Mouse (Mus musculus): ENCODE measurements around the gene Mpeg1. TPM values are rescaled to one million over a fixed set of nuclear protein-coding genes. Genes with fewer than 3 reads are reported as not detected.

Gene Mpeg1
- polyA plus RNA-seq, 1 experiment from 2014 or later: 0.50 TPM

DNA sequence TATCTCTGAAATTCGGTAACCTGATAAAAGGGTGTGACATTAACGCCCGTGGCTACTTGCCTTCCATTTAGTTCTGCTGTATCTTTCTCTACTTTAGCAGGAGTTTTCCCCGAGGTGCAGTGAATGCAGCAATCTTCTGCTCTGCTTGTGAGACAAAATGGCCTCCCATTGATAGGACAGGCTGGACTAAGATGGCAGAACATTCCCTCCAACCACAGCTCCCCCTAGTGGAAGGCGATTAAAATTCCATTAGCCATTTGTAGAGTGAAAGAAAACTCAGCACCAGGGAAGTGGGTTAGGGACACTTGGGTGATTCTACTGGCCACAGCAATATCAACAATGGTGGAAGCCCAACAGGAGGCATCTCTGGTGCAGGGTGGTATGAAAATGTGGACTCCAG is 6.9 kb downstream of the Mpeg1 start:
- no peak overlapping the region for H3K4me2 ChIP-seq (replicated peaks)
- no peak overlapping the region for H3K9ac ChIP-seq
- H3K9me3 ChIP-seq: no peaks in the 10 kb centered on the region
- no peak overlapping the region for H3K27ac ChIP-seq
- ATAC-seq (ENCODE audit: low FRiP score, low read depth): no peak
- H3K4me1 ChIP-seq: peaks cover 8% of the 10 kb centered on the region
- H3K27me3 ChIP-seq: no peaks in the 10 kb centered on the region
- WGBS: 89% methylated on average over 5 of the region's 5 CpGs
- H3K4me3 ChIP-seq: no peak overlapping the region
- no peaks in the 10 kb centered on the region for H3K36me3 ChIP-seq

DNA sequence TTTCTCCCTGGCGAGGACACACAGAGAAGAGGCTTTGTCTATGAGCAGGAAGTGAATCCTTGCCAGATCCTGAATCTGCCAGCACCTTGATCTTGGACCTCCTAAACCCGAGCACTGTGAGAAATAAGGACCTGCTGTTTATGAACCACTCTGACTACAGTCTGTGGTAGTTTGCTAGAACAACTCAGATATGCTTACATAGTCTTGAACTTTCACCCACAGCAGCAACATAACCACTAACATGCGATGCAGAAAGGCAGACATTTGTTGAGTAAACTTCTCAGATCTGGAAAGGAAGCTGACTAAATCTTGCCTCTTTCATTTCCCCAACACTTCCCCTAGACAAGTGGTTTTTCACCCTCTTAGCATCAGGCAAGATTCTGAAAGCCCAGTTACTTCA is 11.3 kb downstream of the Mpeg1 start:
- Histone ChIP-seq H3K4me2 (replicated peaks) (no peak overlapping the region), H3K36me3 (no peaks in the 10 kb centered on the region), H3K27me3 (no peaks in the 10 kb centered on the region), H3K9me3 (no peaks in the 10 kb centered on the region), H3K4me1 (peaks cover 24% of the 10 kb centered on the region), H3K27ac (no peak overlapping the region), H3K9ac (no peak overlapping the region), H3K4me3 (no peak overlapping the region)
- ATAC-seq (ENCODE audit: low FRiP score, low read depth): no peak
- 69% methylated on average over 3 of the region's 3 CpGs for WGBS

DNA sequence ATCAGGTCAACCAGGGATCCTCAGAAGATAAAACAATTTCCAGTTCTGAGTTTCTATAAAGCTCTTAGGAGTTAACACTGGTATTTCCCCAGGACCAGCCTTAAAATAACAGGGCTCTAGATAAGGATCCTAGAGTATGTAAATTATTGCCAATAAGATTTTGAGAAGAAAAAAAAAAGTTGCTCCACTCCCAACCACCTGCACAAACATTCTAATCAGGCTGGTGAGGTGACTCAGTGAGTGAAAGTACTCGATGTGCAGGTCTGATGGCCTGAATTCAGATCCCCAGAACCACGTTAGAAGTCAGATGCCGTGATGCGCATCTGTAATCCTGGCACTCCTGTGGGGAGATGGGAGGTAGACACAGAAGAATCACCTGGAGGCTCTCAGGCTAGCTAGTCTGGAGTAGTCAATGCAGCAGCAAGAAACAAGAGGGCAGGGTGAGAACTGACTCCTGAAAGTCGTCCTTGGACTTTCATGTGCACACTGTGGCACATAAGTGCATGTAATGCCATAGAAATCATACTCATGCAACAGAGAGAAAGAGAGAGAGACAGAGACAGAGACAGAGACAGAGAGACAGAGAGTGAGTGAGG is 11.9 kb downstream of the Mpeg1 start:
- H3K4me1 ChIP-seq: peaks cover 24% of the 10 kb centered on the region
- no peaks in the 10 kb centered on the region for H3K27me3 ChIP-seq
- no peaks in the 10 kb centered on the region for H3K36me3 ChIP-seq
- WGBS: 80% methylated on average over 5 of the region's 5 CpGs
- H3K27ac ChIP-seq: no peak overlapping the region
- no peak for ATAC-seq (ENCODE audit: low FRiP score, low read depth)
- H3K4me2 ChIP-seq (replicated peaks): no peak overlapping the region
- no peaks in the 10 kb centered on the region for H3K9me3 ChIP-seq
- no peak overlapping the region for H3K9ac ChIP-seq
- H3K4me3 ChIP-seq: no peak overlapping the region

DNA sequence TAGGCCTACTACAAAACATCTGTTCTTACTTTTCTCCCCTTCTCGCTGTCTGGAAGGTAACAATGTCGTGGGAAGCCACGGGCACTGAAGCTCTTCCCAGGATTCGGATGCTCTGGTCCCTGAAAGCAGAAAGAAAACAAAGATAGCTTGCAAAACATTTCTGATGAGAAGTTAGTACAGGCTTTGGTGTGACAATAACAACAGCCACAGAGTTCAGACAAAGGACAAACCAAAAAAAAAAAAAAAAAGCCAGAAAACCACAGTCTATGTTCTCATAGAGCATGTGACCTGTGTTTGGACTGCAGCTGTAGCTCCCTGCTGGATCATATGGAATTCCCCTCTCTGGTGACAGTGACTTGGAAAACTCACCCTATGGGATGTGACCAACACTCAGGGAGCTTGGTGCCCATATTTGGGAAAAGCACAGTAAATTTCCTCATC is 12.6 kb downstream of the Mpeg1 start:
- 47% methylated on average over 4 of the region's 4 CpGs for WGBS
- Histone ChIP-seq H3K4me1 (peaks cover 24% of the 10 kb centered on the region), H3K9ac (no peak overlapping the region), H3K27me3 (no peaks in the 10 kb centered on the region), H3K36me3 (no peaks in the 10 kb centered on the region), H3K27ac (0 out of 2 replicates have a peak overlapping the region, but pooled peaks have one; percentile 22), H3K9me3 (no peaks in the 10 kb centered on the region), H3K4me2 (replicated peaks) (no peak overlapping the region), H3K4me3 (no peak overlapping the region)
- no peak for ATAC-seq (ENCODE audit: low FRiP score, low read depth)

DNA sequence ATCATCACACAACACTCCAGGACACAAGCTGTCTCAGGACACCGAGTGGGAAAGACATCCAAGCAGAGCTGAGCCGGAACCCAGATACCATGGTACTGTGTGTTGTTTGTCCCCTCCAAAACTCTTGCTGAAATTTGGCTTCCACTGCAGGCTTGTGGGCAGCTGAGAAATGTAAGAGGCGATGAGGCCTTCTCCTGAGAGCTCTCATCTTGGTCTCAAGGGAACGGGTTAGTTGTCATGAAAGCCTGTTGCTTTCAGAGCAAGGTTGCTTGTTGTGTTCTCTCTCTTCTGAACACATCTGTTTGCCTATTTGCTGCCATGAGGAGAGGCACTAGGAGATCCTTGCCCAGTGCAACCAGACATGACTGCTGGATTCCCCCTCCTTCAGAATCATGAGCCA is 13.4 kb downstream of the Mpeg1 start:
- no peaks in the 10 kb centered on the region for H3K9me3 ChIP-seq
- H3K9ac ChIP-seq: no peak overlapping the region
- H3K4me3 ChIP-seq: no peak overlapping the region
- no peaks in the 10 kb centered on the region for H3K27me3 ChIP-seq
- H3K4me2 ChIP-seq (replicated peaks): no peak overlapping the region
- no peaks in the 10 kb centered on the region for H3K36me3 ChIP-seq
- no peak overlapping the region for H3K27ac ChIP-seq
- peaks cover 24% of the 10 kb centered on the region for H3K4me1 ChIP-seq
- ATAC-seq (ENCODE audit: low FRiP score, low read depth): no peak
- 89% methylated on average over 4 of the region's 4 CpGs for WGBS

DNA sequence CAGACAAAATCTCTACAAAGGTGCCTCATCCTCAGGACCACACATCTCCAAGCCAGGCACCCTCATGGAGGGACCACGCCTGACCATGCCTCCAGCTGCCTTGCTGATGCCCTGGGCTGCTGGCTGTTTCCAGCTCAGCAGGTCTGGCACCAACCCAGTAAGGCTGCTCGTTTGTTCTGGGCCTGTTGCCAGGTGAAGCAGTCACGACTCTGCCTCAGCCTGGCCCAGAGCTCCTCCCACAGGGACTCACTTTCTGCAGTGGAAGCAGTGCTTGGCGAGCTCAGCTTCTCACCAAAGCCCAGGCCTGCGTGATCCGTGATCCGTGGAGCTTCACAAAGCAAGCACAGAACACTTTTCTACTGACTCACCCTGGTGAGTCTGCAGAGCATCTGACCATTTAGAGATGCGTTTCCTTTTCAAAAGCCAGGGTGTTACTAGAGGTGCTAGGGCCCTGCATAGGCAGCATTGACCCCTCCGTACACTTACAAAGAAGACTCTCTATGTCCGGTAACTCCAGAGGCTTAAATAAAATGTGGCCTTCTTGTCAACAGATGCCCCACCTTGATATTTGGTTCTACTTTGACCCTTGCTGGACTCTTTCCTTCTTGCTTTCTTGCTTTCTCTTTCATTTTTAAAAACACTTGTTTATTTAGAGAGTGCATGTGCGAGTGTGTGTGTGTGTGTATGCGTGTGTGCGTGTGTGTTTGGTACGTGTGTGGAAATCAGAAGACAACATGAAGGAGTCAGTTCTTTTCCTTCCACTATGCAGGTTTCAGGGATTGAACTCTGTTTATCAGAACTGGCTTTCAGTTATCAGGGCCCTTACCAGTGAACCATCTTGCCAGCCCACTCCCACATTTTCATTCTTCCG is 15.0 kb downstream of the Mpeg1 start:
- Histone ChIP-seq H3K4me2 (replicated peaks) (peak overlapping the region; percentile 23; the same call in 1 of the 2 replicates), H3K27ac (peak overlapping the region; percentile 61), H3K4me1 (peaks cover 24% of the 10 kb centered on the region)

DNA sequence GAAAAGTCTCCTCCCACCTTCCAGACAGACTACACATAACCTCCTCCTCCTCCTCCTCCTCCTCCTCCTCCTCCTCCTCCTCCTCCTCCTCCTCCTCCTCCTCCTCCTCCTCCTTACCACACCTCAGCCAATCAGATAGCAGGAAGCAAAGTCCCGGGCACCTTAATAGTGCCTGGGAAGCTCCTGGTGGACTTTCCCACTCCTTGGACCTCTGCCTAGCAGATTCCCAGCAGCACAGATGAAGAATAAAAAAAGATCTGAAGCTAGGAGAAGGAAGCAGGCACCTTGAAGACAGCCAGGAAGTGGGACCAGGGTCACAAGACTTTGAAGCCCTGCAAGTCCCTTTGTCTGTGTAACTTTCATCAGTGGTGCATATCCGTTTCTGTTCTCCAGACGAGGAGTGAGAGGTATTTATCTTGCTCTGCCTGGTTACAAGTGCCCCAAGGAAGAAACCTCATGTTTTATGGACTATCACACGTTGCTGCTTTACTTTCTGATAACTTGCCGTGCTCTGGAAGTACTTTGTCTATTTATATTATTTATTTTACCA is 16.2 kb downstream of the Mpeg1 start:
- H3K27me3 ChIP-seq: no peaks in the 10 kb centered on the region
- peaks cover 13% of the 10 kb centered on the region for H3K36me3 ChIP-seq
- no peak overlapping the region for H3K4me3 ChIP-seq
- H3K4me1 ChIP-seq: peaks cover 24% of the 10 kb centered on the region
- H3K9ac ChIP-seq: no peak overlapping the region
- no peak overlapping the region for H3K4me2 ChIP-seq (replicated peaks)
- no peaks in the 10 kb centered on the region for H3K9me3 ChIP-seq
- 45% methylated on average over 4 of the region's 5 CpGs for WGBS
- H3K27ac ChIP-seq: no peak overlapping the region
- no peak for ATAC-seq (ENCODE audit: low FRiP score, low read depth)

More for the DNA sequence above, 15.0 kb downstream of the Mpeg1 start:
- 55% methylated on average over 15 of the region's 15 CpGs for WGBS
- Histone ChIP-seq H3K9me3 (no peaks in the 10 kb centered on the region), H3K36me3 (peaks cover 5% of the 10 kb centered on the region; the same call in 1 of the 2 replicates), H3K4me3 (no peak overlapping the region), H3K9ac (no peak overlapping the region), H3K27me3 (no peaks in the 10 kb centered on the region)
- ATAC-seq (ENCODE audit: low FRiP score, low read depth): peak; percentile 93

DNA sequence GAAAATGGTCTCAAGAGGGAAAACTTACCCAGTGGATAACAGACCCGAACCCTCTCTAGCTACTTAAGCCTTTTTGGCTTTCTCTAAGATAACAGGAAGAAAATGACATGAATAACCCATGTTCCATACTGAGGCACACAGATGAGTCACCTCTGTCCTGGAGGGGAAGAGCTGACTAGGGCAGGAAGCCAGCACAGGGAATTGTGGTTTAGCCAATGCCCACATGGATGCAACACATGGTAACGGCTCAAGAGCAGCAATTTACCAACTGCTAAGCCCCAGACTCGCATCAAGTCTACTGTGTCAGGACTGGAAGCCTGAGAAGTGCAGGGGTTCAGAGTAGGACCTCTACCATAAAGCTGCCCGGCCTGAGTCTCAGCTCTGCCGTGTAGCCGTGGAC is 17.8 kb downstream of the Mpeg1 start:
- 86% methylated on average over 6 of the region's 6 CpGs for WGBS
- Histone ChIP-seq H3K4me2 (replicated peaks) (no peak overlapping the region), H3K27ac (no peak overlapping the region), H3K36me3 (peaks cover 17% of the 10 kb centered on the region), H3K4me3 (no peak overlapping the region), H3K9ac (no peak overlapping the region), H3K9me3 (no peaks in the 10 kb centered on the region), H3K27me3 (no peaks in the 10 kb centered on the region), H3K4me1 (peaks cover 14% of the 10 kb centered on the region)
- no peak for ATAC-seq (ENCODE audit: low FRiP score, low read depth)

DNA sequence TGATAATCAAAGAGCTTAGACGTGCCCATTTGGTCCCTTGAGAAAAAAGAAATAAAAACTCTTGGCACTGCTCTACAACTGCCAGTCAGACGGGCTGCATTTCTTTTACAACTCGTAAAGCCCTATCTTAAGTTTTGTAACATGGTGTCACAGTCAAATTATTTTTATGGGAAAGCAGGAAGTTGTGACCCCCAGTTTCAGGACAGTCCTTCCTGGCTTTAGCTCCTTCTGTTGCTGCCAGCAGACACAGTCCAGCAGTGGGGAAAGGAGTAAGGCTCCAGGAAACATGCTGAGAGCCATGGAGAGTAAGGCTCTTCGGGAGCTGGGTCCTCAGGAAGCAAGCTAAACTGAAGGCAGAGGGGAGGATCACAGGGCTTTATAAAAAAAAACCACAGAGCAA is 23.2 kb downstream of the Mpeg1 start:
- Histone ChIP-seq H3K36me3 (peaks cover 17% of the 10 kb centered on the region), H3K27ac (no peak overlapping the region), H3K4me2 (replicated peaks) (no peak overlapping the region), H3K4me3 (no peak overlapping the region), H3K9ac (no peak overlapping the region), H3K9me3 (no peaks in the 10 kb centered on the region), H3K27me3 (no peaks in the 10 kb centered on the region), H3K4me1 (peaks cover 8% of the 10 kb centered on the region)
- ATAC-seq (ENCODE audit: low FRiP score, low read depth): no peak
- 38% methylated on average over 4 of the region's 4 CpGs for WGBS

DNA sequence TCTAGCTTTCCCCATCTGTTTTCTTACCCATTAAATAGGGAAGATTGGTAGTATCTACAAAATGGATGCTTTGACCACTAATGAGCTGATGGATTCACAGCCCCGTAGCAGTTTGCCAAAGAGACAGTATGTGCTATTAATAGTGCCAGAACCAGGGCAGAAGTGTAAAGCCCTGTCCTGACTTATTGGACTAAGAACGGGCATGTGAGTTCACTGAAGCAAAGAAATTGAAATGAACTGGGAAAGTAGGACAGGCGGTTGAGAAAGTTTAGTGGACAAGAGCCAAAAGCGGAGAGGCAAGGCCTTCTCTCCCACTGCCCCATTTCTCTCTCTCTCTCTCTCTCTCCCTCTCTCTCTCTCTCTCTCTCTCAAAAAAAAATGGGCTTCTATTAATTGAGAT is 23.6 kb downstream of the Mpeg1 start:
- no peaks in the 10 kb centered on the region for H3K9me3 ChIP-seq
- ATAC-seq (ENCODE audit: low FRiP score, low read depth): no peak
- no peak overlapping the region for H3K27ac ChIP-seq
- no peak overlapping the region for H3K4me3 ChIP-seq
- H3K4me1 ChIP-seq: peaks cover 12% of the 10 kb centered on the region
- no peaks in the 10 kb centered on the region for H3K27me3 ChIP-seq
- H3K4me2 ChIP-seq (replicated peaks): no peak overlapping the region
- H3K9ac ChIP-seq: no peak overlapping the region
- peaks cover 17% of the 10 kb centered on the region for H3K36me3 ChIP-seq
- WGBS: 75% methylated on average over 4 of the region's 4 CpGs

DNA sequence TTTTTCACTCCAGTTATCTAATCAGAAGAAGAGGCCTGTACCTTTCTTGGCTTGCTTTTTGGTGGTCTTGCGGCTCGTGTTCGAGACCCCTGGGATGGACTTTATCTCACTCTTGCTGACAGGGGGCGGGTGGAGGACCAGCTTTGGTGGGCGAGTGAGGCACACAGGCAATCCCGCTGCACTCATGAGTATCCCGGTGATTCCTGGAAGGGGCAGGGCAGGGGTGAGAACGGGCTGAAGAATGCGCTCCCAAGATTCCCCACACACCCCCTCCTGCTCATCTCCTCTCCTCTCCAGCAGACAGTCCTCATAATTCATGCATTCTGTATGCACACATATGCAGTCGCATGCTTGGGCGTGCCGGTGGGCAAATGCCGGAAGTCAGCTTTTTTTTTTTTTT is 24.6 kb downstream of the Mpeg1 start:
- no peak overlapping the region for H3K9ac ChIP-seq
- H3K36me3 ChIP-seq: peaks cover 17% of the 10 kb centered on the region
- 86% methylated on average over 13 of the region's 13 CpGs for WGBS
- H3K27ac ChIP-seq: no peak overlapping the region
- H3K9me3 ChIP-seq: no peaks in the 10 kb centered on the region
- H3K27me3 ChIP-seq: no peaks in the 10 kb centered on the region
- peaks cover 12% of the 10 kb centered on the region for H3K4me1 ChIP-seq
- no peak overlapping the region for H3K4me2 ChIP-seq (replicated peaks)
- H3K4me3 ChIP-seq: no peak overlapping the region
- no peak for ATAC-seq (ENCODE audit: low FRiP score, low read depth)

DNA sequence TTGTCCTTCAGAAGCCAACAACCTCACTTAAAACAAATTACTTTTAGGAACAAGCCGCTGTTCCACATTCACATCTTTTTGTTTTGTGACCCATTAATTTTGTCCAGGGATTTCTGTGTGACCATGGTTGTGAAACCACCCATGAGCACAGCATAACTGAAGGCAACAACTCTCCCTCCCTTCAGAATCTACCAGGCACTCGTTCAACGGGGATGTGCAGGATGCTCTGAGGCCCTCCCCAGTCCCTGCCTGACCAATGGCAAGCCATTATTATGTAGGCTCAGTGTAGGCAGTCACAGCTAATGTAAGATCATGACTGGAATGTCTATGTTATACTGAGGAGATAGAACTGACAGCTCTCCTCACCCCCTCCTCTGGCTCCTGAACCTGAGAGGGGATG is 25.1 kb downstream of the Mpeg1 start:
- no peak overlapping the region for H3K4me3 ChIP-seq
- H3K36me3 ChIP-seq: peaks cover 20% of the 10 kb centered on the region
- no peaks in the 10 kb centered on the region for H3K9me3 ChIP-seq
- no peak overlapping the region for H3K9ac ChIP-seq
- H3K4me2 ChIP-seq (replicated peaks): no peak overlapping the region
- ATAC-seq (ENCODE audit: low FRiP score, low read depth): no peak
- 77% methylated on average over 3 of the region's 3 CpGs for WGBS
- H3K4me1 ChIP-seq: peaks cover 12% of the 10 kb centered on the region
- H3K27me3 ChIP-seq: no peaks in the 10 kb centered on the region
- no peak overlapping the region for H3K27ac ChIP-seq
